Mouse (Mus musculus) mouse trophoblast stem cell (cell line): ENCODE results near the gene Shisal2b.

Experiments used
- in situ Hi-C, 2 experiments: fragments of 300-500 bp; cut with MseI, MboI; formaldehyde crosslinking; loops; 2 replicates in 1 of 2; 3 replicates in 1 of 2; pipeline ENCODE4 v1.15.1; 2025

Gene Shisal2b

GRCm38 (mm10) chr13:104816635-104817571, 46.8 kb downstream of the Shisal2b start, which contains the start of gene Cwc27:
Gene Cwc27, minus strand, starts transcription at chr13:104817142.
- in situ Hi-C loops, result no loop called here

DNA sequence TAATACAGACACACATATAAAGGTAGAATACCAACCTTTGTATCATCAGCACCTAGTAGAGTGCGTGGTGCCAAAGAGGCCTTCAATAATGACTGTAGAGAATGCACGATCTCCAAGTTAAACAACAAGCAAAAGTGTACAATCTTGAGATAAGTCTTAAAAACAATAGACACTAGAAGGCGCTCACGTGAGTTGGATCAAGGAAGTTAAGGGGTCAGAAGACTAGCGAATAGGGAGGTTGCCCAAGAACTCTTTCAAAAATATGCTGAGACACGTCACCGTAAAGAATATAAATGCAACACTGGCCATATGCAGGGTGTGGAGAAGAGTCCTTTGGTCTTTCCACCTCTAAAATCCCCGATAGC, 47.4 kb downstream of the Shisal2b start:
- in situ Hi-C loops, result no loop called here

GRCm38 (mm10) chr13:104805681-104806080, 58.0 kb downstream of the Shisal2b start:
- in situ Hi-C loops, result loop anchor here (5.0 kb wide), 1 partner anchor 132 kb away; no protein-coding TSS in a partner anchor

GRCm38 (mm10) chr13:104799566-104800182, 64.0 kb downstream of the Shisal2b start:
- in situ Hi-C loops, result loop anchor here in 1 of 2 experiments (25.0 kb wide), 1 partner anchor 512 kb away; the partner anchor contains the start of gene Adamts6

GRCm38 (mm10) chr13:104799067-104799466, 64.6 kb downstream of the Shisal2b start:
- in situ Hi-C loops, result loop anchor here in 1 of 2 experiments (25.0 kb wide), 1 partner anchor 512 kb away; the partner anchor contains the start of gene Adamts6
